Mouse (Mus musculus): ENCODE data around the gene Elp4. TPM values are rescaled to one million over a fixed set of nuclear protein-coding genes. Genes with fewer than 3 reads are reported as not detected.

Gene Elp4
- polyA plus RNA-seq, 1 experiment: 7.0 TPM

DNA sequence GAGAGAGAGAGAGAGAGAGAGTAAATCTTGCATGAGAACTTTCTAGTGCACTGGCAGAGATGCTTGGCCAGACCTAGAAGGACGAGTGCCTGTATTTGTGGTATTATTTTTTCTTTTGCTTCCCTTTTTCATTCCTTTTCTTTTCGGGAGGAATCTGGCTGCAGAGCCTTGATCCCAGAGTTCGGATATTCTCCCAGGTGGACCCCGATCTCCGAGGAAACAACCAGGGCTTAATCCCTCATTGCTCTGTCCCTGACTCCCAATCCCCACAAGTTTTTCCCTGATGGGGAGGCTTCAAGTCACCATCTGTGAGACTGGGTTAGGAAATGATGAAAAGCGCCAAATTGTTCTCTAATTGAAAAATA, 233.7 kb downstream of the Elp4 start:
- H3ac ChIP-seq (ENCODE audit: control insufficient read depth, insufficient read length, low read depth): no peak overlapping the region
- no peaks in the 10 kb centered on the region for H3K36me3 ChIP-seq (ENCODE audit: control insufficient read depth, insufficient read depth)
- H3K4me3 ChIP-seq (ENCODE audit: insufficient read depth, poor library complexity, severe bottlenecking): no peak overlapping the region
- no peaks in the 10 kb centered on the region for H3K79me3 ChIP-seq (ENCODE audit: low read depth)
- no peaks in the 10 kb centered on the region for H3K79me2 ChIP-seq (ENCODE audit: control insufficient read depth, insufficient read depth)
- no peak for TF ChIP-seq USF1 (IDR thresholded peaks at IDR 0.05; ENCODE audit: low read depth)
- TF ChIP-seq CTCF (IDR thresholded peaks at IDR 0.05; ENCODE audit: control insufficient read depth, insufficient read depth, insufficient read length): no peak
- no peak for TF ChIP-seq MYOG (IDR thresholded peaks at IDR 0.05; ENCODE audit: control insufficient read depth, extremely low read depth, insufficient read length)
- TF ChIP-seq CEBPB (IDR thresholded peaks at IDR 0.05; ENCODE audit: low read depth): no peak
- no peak for TF ChIP-seq FOSL1 (IDR thresholded peaks at IDR 0.05; ENCODE audit: insufficient read depth, low read length, poor library complexity, severe bottlenecking)
- TF ChIP-seq MYOD1 (IDR thresholded peaks at IDR 0.05; ENCODE audit: control insufficient read depth, insufficient read length, low read depth): no peak
- TF ChIP-seq MAX (IDR thresholded peaks at IDR 0.05): no peak
- H3K27me3 ChIP-seq (ENCODE audit: control insufficient read depth, insufficient read depth, insufficient read length): peaks cover 63% of the 10 kb centered on the region

DNA sequence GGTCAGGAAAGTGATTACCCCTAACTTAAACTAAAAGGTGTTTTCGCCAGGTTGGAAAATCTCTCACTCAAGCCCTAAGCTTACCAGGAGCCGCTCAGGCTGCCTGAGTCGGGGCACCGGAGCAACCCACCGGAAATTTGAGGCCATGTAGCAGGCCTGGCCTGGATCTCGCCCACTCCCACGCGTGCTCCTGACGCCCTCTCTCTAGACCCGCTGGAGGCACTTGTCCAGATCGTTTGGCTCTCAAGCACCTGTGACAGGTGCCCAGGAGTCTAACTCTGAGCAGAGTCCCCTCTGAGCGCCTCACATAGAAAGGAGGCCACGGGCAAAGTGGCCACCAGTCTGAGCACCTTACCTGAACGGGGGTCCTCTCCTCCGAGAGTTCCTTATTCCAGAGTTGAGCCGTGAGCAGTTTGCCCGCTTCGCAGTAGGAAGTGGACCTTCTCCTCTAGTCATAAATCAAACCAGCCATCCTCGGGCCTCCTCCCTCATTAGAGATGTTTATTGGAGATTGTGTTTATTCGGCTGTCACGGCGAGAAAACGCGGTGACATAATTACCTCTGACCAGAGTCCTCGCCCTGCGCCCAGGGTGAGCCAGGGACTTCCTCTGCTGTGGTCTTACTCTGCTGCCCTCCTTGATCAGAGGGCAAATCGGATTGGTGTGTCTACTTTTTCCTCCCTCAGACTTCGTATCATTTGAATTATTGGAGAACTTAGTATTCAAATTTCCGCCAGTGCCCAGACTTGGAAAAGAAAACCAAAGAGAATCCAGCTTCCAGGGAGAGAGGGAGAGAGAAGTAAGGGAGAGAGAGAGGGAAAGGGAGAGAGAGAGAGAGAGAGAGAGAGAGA, 234.3 kb downstream of the Elp4 start:
- TF ChIP-seq USF1 (IDR thresholded peaks at IDR 0.05; ENCODE audit: low read depth) (no peak), FOSL1 (IDR thresholded peaks at IDR 0.05; ENCODE audit: insufficient read depth, low read length, poor library complexity, severe bottlenecking) (no peak), MYOG (IDR thresholded peaks at IDR 0.05; ENCODE audit: control insufficient read depth, extremely low read depth, insufficient read length) (no peak), CTCF (IDR thresholded peaks at IDR 0.05; ENCODE audit: control insufficient read depth, insufficient read depth, insufficient read length) (no peak), MAX (IDR thresholded peaks at IDR 0.05) (no peak), CEBPB (IDR thresholded peaks at IDR 0.05; ENCODE audit: low read depth) (no peak), MYOD1 (IDR thresholded peaks at IDR 0.05; ENCODE audit: control insufficient read depth, insufficient read length, low read depth) (no peak)
- Histone ChIP-seq H3K79me3 (ENCODE audit: low read depth) (no peaks in the 10 kb centered on the region), H3ac (ENCODE audit: control insufficient read depth, insufficient read length, low read depth) (no peak overlapping the region), H3K27me3 (ENCODE audit: control insufficient read depth, insufficient read depth, insufficient read length) (peaks cover 60% of the 10 kb centered on the region), H3K36me3 (ENCODE audit: control insufficient read depth, insufficient read depth) (no peaks in the 10 kb centered on the region), H3K4me3 (ENCODE audit: insufficient read depth, poor library complexity, severe bottlenecking) (no peak overlapping the region), H3K79me2 (ENCODE audit: control insufficient read depth, insufficient read depth) (no peaks in the 10 kb centered on the region)

DNA sequence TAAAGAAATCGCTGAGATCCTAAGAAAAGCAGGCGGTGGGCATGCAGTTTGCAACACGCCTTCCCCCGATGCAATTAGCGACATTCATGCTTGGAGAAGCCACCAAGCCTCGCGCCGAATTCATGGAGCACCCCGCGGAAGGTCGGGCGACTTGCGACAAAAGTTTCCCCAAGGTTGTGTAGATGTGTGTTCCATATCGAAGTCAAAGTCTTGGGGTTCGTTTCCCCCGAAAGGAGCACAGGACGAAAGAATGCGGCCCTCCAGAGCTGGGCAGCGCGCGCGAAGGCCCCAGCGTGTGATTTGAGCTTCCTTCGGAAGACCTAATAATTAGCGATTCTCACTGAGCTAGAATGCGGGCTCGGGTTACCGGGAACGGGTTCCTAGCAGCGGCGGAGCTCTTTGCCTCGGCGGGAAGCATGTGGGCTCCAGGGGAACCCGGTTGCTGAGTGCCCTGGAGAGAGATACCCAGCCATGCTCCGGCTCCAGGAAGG, 234.9 kb downstream of the Elp4 start:
- H3ac ChIP-seq (ENCODE audit: control insufficient read depth, insufficient read length, low read depth): no peak overlapping the region
- TF ChIP-seq CEBPB (IDR thresholded peaks at IDR 0.05; ENCODE audit: low read depth): no peak
- no peak for TF ChIP-seq FOSL1 (IDR thresholded peaks at IDR 0.05; ENCODE audit: insufficient read depth, low read length, poor library complexity, severe bottlenecking)
- TF ChIP-seq CTCF (IDR thresholded peaks at IDR 0.05; ENCODE audit: control insufficient read depth, insufficient read depth, insufficient read length): no peak
- no peak for TF ChIP-seq MYOD1 (IDR thresholded peaks at IDR 0.05; ENCODE audit: control insufficient read depth, insufficient read length, low read depth)
- TF ChIP-seq MYOG (IDR thresholded peaks at IDR 0.05; ENCODE audit: control insufficient read depth, extremely low read depth, insufficient read length): no peak
- TF ChIP-seq USF1 (IDR thresholded peaks at IDR 0.05; ENCODE audit: low read depth): no peak
- no peak for TF ChIP-seq MAX (IDR thresholded peaks at IDR 0.05)
- no peaks in the 10 kb centered on the region for H3K79me2 ChIP-seq (ENCODE audit: control insufficient read depth, insufficient read depth)
- H3K4me3 ChIP-seq (ENCODE audit: insufficient read depth, poor library complexity, severe bottlenecking): no peak overlapping the region
- H3K36me3 ChIP-seq (ENCODE audit: control insufficient read depth, insufficient read depth): no peaks in the 10 kb centered on the region
- no peaks in the 10 kb centered on the region for H3K79me3 ChIP-seq (ENCODE audit: low read depth)
- H3K27me3 ChIP-seq (ENCODE audit: control insufficient read depth, insufficient read depth, insufficient read length): peaks cover 60% of the 10 kb centered on the region

GRCm38 (mm10) chr2:105668271-105669270, 235.8 kb downstream of the Elp4 start, which contains the start of gene Pax6:
TSS of gene Pax6 (plus strand) at chr2:105668900.
- Histone ChIP-seq H3K36me3 (ENCODE audit: control insufficient read depth, insufficient read depth) (no peaks in the 10 kb centered on the region), H3K79me2 (ENCODE audit: control insufficient read depth, insufficient read depth) (no peaks in the 10 kb centered on the region), H3K27me3 (ENCODE audit: control insufficient read depth, insufficient read depth, insufficient read length) (peaks cover 66% of the 10 kb centered on the region), H3K79me3 (ENCODE audit: low read depth) (no peaks in the 10 kb centered on the region), H3ac (ENCODE audit: control insufficient read depth, insufficient read length, low read depth) (no peak within 1 kb of the TSS), H3K4me3 (ENCODE audit: insufficient read depth, poor library complexity, severe bottlenecking) (no peak within 1 kb of the TSS)
- TF ChIP-seq FOSL1 (IDR thresholded peaks at IDR 0.05; ENCODE audit: insufficient read depth, low read length, poor library complexity, severe bottlenecking) (no peak), MAX (IDR thresholded peaks at IDR 0.05) (no peak), USF1 (IDR thresholded peaks at IDR 0.05; ENCODE audit: low read depth) (no peak), MYOG (IDR thresholded peaks at IDR 0.05; ENCODE audit: control insufficient read depth, extremely low read depth, insufficient read length) (no peak), CEBPB (IDR thresholded peaks at IDR 0.05; ENCODE audit: low read depth) (no peak), CTCF (IDR thresholded peaks at IDR 0.05; ENCODE audit: control insufficient read depth, insufficient read depth, insufficient read length) (no peak), MYOD1 (IDR thresholded peaks at IDR 0.05; ENCODE audit: control insufficient read depth, insufficient read length, low read depth) (no peak)

DNA sequence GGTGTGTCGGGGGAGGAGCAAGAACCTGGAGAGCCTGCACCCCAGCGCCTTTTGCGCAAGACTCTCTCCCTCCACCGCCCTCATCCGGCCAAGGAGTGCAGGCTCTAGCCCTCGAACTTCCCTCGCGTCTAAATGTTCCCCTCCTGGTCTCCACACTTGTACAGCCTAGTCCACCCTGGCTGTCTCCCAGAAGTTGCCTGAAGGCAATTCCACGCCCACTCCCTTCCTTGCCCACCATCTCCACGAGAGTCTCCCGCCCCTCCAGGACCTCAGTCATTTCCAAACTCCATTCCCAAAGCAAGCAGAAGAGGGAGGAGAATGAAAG, 236.8 kb downstream of the Elp4 start:
- Histone ChIP-seq H3K79me2 (ENCODE audit: control insufficient read depth, insufficient read depth) (no peaks in the 10 kb centered on the region), H3ac (ENCODE audit: control insufficient read depth, insufficient read length, low read depth) (no peak overlapping the region), H3K4me3 (ENCODE audit: insufficient read depth, poor library complexity, severe bottlenecking) (no peak overlapping the region), H3K27me3 (ENCODE audit: control insufficient read depth, insufficient read depth, insufficient read length) (peaks cover 71% of the 10 kb centered on the region), H3K79me3 (ENCODE audit: low read depth) (no peaks in the 10 kb centered on the region), H3K36me3 (ENCODE audit: control insufficient read depth, insufficient read depth) (no peaks in the 10 kb centered on the region)
- TF ChIP-seq USF1 (IDR thresholded peaks at IDR 0.05; ENCODE audit: low read depth) (no peak), CEBPB (IDR thresholded peaks at IDR 0.05; ENCODE audit: low read depth) (no peak), MYOD1 (IDR thresholded peaks at IDR 0.05; ENCODE audit: control insufficient read depth, insufficient read length, low read depth) (no peak), FOSL1 (IDR thresholded peaks at IDR 0.05; ENCODE audit: insufficient read depth, low read length, poor library complexity, severe bottlenecking) (no peak), CTCF (IDR thresholded peaks at IDR 0.05; ENCODE audit: control insufficient read depth, insufficient read depth, insufficient read length) (no peak), MYOG (IDR thresholded peaks at IDR 0.05; ENCODE audit: control insufficient read depth, extremely low read depth, insufficient read length) (no peak), MAX (IDR thresholded peaks at IDR 0.05) (no peak)
